Mouse (Mus musculus) lung, adult 2 months (tissue): Measurements from ENCODE around the gene Kbtbd13.

ENCODE experiments used
- CTCF ChIP-seq: fragments of 200-500 bp; IDR thresholded peaks from 2 replicates; pipeline ENCODE4 v1.5.1; 2011; ENCODE audit warnings: mild to moderate bottlenecking, low read length, control low read depth; ENCODE audit not compliant: insufficient read depth
- POLR2A ChIP-seq: fragments of 200-500 bp; IDR thresholded peaks from 2 replicates; pipeline ENCODE4 v1.6.1; 2011; ENCODE audit warnings: low read depth, mild to moderate bottlenecking, control low read depth, low read length, borderline replicate concordance; ENCODE audit errors: extremely low read depth

- TF ChIP-seq CTCF, result no peak
- TF ChIP-seq POLR2A, result no peak
Observed at GRCm38 (mm10) chr9:65358956-65359480, 32.4 kb downstream of the Kbtbd13 start.
